Mouse (Mus musculus): Measurements from ENCODE around the gene AC109138.7. TPM values are rescaled to one million over a fixed set of nuclear protein-coding genes. Genes with fewer than 3 reads are reported as not detected.
"Not testable (repeated sequence)": the region's sequence is repeated elsewhere in the genome, so short reads cannot be mapped to it uniquely, and the experiment has no call there.

Gene AC109138.7
- polyA plus RNA-seq, 1 experiment from 2014 or later = not detected

- H3K9me3 ChIP-seq = no peaks in the 10 kb centered on the region
- no peak overlapping the region for H3K27ac ChIP-seq
Measured at GRCm38 (mm10) chr19:4232651-4233050, 18.5 kb downstream of the AC109138.7 start.

GRCm38 (mm10) chr19:4234548-4234947, 20.4 kb downstream of the AC109138.7 start:
- no peaks in the 10 kb centered on the region for H3K36me3 ChIP-seq
- H3K9ac ChIP-seq (replicated peaks) = no peak overlapping the region
- H3K27me3 ChIP-seq = peaks cover 12% of the 10 kb centered on the region
- no peak overlapping the region for H3K4me3 ChIP-seq (replicated peaks)
- WGBS = 70% methylated on average over 4 of the region's 4 CpGs
- no peak for ATAC-seq (ENCODE audit: insufficient number of reproducible peaks, insufficient read depth, low FRiP score, low TSS enrichment, low read depth)
- no peaks in the 10 kb centered on the region for H3K9me3 ChIP-seq
- peaks cover 21% of the 10 kb centered on the region for H3K4me1 ChIP-seq (replicated peaks)
- H3K27ac ChIP-seq = no peak overlapping the region
- H3K4me2 ChIP-seq = no peak overlapping the region

More at GRCm38 (mm10) chr19:4232651-4233050, 18.5 kb downstream of the AC109138.7 start:
- H3K9ac ChIP-seq (replicated peaks) = no peak overlapping the region
- 76% methylated on average over 7 of the region's 7 CpGs for WGBS
- peaks cover 26% of the 10 kb centered on the region for H3K4me1 ChIP-seq (replicated peaks)
- H3K4me3 ChIP-seq (replicated peaks) = peak overlapping the region; percentile 61; the same call in 1 of the 2 replicates
- ATAC-seq (ENCODE audit: insufficient number of reproducible peaks, insufficient read depth, low FRiP score, low TSS enrichment, low read depth) = no peak
- no peak overlapping the region for H3K4me2 ChIP-seq
- H3K27me3 ChIP-seq = peaks cover 21% of the 10 kb centered on the region
- H3K36me3 ChIP-seq = no peaks in the 10 kb centered on the region

GRCm38 (mm10) chr19:4240247-4240668, 26.1 kb downstream of the AC109138.7 start:
- H3K27ac ChIP-seq = 0 out of 2 replicates have a peak overlapping the region, but pooled peaks have one; percentile 29
- no peak for ATAC-seq (ENCODE audit: insufficient number of reproducible peaks, insufficient read depth, low FRiP score, low TSS enrichment, low read depth)
- WGBS = 20% methylated on average over 8 of the region's 8 CpGs
- H3K4me3 ChIP-seq (replicated peaks) = no peak overlapping the region
- no peak overlapping the region for H3K4me2 ChIP-seq
- no peaks in the 10 kb centered on the region for H3K9me3 ChIP-seq
- 0 out of 2 replicates have a peak, but pooled peaks cover 10% of the 10 kb centered on the region for H3K27me3 ChIP-seq
- H3K4me1 ChIP-seq (replicated peaks) = peaks cover 18% of the 10 kb centered on the region
- no peaks in the 10 kb centered on the region for H3K36me3 ChIP-seq
- H3K9ac ChIP-seq (replicated peaks) = no peak overlapping the region; the same call in 1 of the 2 replicates

- Histone ChIP-seq H3K4me3 (replicated peaks) (no peak overlapping the region), H3K4me2 (no peak overlapping the region), H3K36me3 (no peaks in the 10 kb centered on the region), H3K9me3 (no peaks in the 10 kb centered on the region), H3K4me1 (replicated peaks) (peaks cover 11% of the 10 kb centered on the region), H3K27ac (no peak overlapping the region), H3K27me3 (0 out of 2 replicates have a peak, but pooled peaks cover 10% of the 10 kb centered on the region), H3K9ac (replicated peaks) (no peak overlapping the region)
- ATAC-seq (ENCODE audit: insufficient number of reproducible peaks, insufficient read depth, low FRiP score, low TSS enrichment, low read depth) = no peak
- WGBS = 59% methylated on average over 3 of the region's 3 CpGs
Measured at GRCm38 (mm10) chr19:4242416-4242815, 28.3 kb downstream of the AC109138.7 start.

- 84% methylated on average over 6 of the region's 6 CpGs for WGBS
- Histone ChIP-seq H3K9me3 (no peaks in the 10 kb centered on the region), H3K4me3 (replicated peaks) (no peak overlapping the region), H3K36me3 (no peaks in the 10 kb centered on the region), H3K9ac (replicated peaks) (no peak overlapping the region), H3K4me1 (replicated peaks) (peaks cover 10% of the 10 kb centered on the region), H3K4me2 (no peak overlapping the region), H3K27me3 (0 out of 2 replicates have a peak, but pooled peaks cover 10% of the 10 kb centered on the region), H3K27ac (no peak overlapping the region)
- no peak for ATAC-seq (ENCODE audit: insufficient number of reproducible peaks, insufficient read depth, low FRiP score, low TSS enrichment, low read depth)
Measured at GRCm38 (mm10) chr19:4244775-4245174, 30.6 kb downstream of the AC109138.7 start.

GRCm38 (mm10) chr19:4247010-4247409, 32.9 kb downstream of the AC109138.7 start:
- Histone ChIP-seq H3K36me3 (no peaks in the 10 kb centered on the region), H3K4me2 (no peak overlapping the region), H3K27me3 (0 out of 2 replicates have a peak, but pooled peaks cover 7% of the 10 kb centered on the region), H3K9me3 (no peaks in the 10 kb centered on the region), H3K4me1 (replicated peaks) (no peaks in the 10 kb centered on the region), H3K4me3 (replicated peaks) (no peak overlapping the region), H3K9ac (replicated peaks) (no peak overlapping the region), H3K27ac (no peak overlapping the region)
- ATAC-seq (ENCODE audit: insufficient number of reproducible peaks, insufficient read depth, low FRiP score, low TSS enrichment, low read depth) = no peak
- WGBS = 45% methylated on average over 1 of the region's 1 CpGs

- not testable (repeated sequence) for H3K27me3 ChIP-seq; H3K36me3 ChIP-seq; H3K4me2 ChIP-seq; ATAC-seq (ENCODE audit: insufficient number of reproducible peaks, insufficient read depth, low FRiP score, low TSS enrichment, low read depth); H3K9ac ChIP-seq (replicated peaks); H3K4me1 ChIP-seq (replicated peaks); H3K4me3 ChIP-seq (replicated peaks); H3K9me3 ChIP-seq; H3K27ac ChIP-seq
- WGBS = 63% methylated on average over 1 of the region's 1 CpGs
Measured at GRCm38 (mm10) chr19:4248683-4249082, 34.5 kb downstream of the AC109138.7 start.

GRCm38 (mm10) chr19:4254230-4254629, 40.1 kb downstream of the AC109138.7 start:
- Histone ChIP-seq H3K36me3 (no peaks in the 10 kb centered on the region), H3K27me3 (no peaks in the 10 kb centered on the region), H3K27ac (no peak overlapping the region), H3K4me2 (no peak overlapping the region), H3K4me3 (replicated peaks) (no peak overlapping the region), H3K9me3 (peaks cover 3% of the 10 kb centered on the region; the same call in 1 of the 2 replicates), H3K9ac (replicated peaks) (no peak overlapping the region), H3K4me1 (replicated peaks) (peaks cover 8% of the 10 kb centered on the region; the same call in 1 of the 2 replicates)
- ATAC-seq (ENCODE audit: insufficient number of reproducible peaks, insufficient read depth, low FRiP score, low TSS enrichment, low read depth) = no peak
- WGBS = 87% methylated on average over 7 of the region's 7 CpGs

- Histone ChIP-seq H3K4me2 (no peak overlapping the region), H3K36me3 (no peaks in the 10 kb centered on the region), H3K9me3 (peaks cover 3% of the 10 kb centered on the region; the same call in 1 of the 2 replicates), H3K9ac (replicated peaks) (no peak overlapping the region), H3K27ac (no peak overlapping the region), H3K27me3 (no peaks in the 10 kb centered on the region), H3K4me3 (replicated peaks) (no peak overlapping the region), H3K4me1 (replicated peaks) (peaks cover 8% of the 10 kb centered on the region; the same call in 1 of the 2 replicates)
- 77% methylated on average over 11 of the region's 11 CpGs for WGBS
- no peak for ATAC-seq (ENCODE audit: insufficient number of reproducible peaks, insufficient read depth, low FRiP score, low TSS enrichment, low read depth)
Measured at GRCm38 (mm10) chr19:4255583-4256162, 41.5 kb downstream of the AC109138.7 start.

GRCm38 (mm10) chr19:4257216-4257896, 43.2 kb downstream of the AC109138.7 start:
- H3K4me3 ChIP-seq (replicated peaks) = peak overlapping the region; percentile 61
- peak; percentile 90 for ATAC-seq (ENCODE audit: insufficient number of reproducible peaks, insufficient read depth, low FRiP score, low TSS enrichment, low read depth)
- peak overlapping the region; percentile 92 for H3K4me2 ChIP-seq
- no peaks in the 10 kb centered on the region for H3K36me3 ChIP-seq
- peak overlapping the region; percentile 66 for H3K9ac ChIP-seq (replicated peaks)
- H3K9me3 ChIP-seq = peaks cover 3% of the 10 kb centered on the region; the same call in 1 of the 2 replicates
- H3K27ac ChIP-seq = no peak overlapping the region
- H3K27me3 ChIP-seq = no peaks in the 10 kb centered on the region
- H3K4me1 ChIP-seq (replicated peaks) = peaks cover 8% of the 10 kb centered on the region; the same call in 1 of the 2 replicates
- WGBS = under 1% methylated on average over 41 of the region's 41 CpGs

- Histone ChIP-seq H3K27me3 (no peaks in the 10 kb centered on the region), H3K9ac (replicated peaks) (peak overlapping the region; percentile 66), H3K36me3 (no peaks in the 10 kb centered on the region), H3K4me2 (peak overlapping the region; percentile 92), H3K9me3 (peaks cover 3% of the 10 kb centered on the region; the same call in 1 of the 2 replicates), H3K4me3 (replicated peaks) (peak overlapping the region; percentile 61), H3K27ac (no peak overlapping the region), H3K4me1 (replicated peaks) (peaks cover 8% of the 10 kb centered on the region; the same call in 1 of the 2 replicates)
- ATAC-seq (ENCODE audit: insufficient number of reproducible peaks, insufficient read depth, low FRiP score, low TSS enrichment, low read depth) = peak; percentile 41; the same call in 1 of the 2 replicates
- 18% methylated on average over 12 of the region's 12 CpGs for WGBS
Measured at GRCm38 (mm10) chr19:4257897-4258252, 43.7 kb downstream of the AC109138.7 start.
